Mouse (Mus musculus) brain, embryonic 14.5 days (tissue): ENCODE results near the gene Rtn4r. TPM values are rescaled to one million over a fixed set of nuclear protein-coding genes. Genes with fewer than 3 reads are reported as not detected.

Experiments used
- DNase-seq: peaks from one replicate; pipeline ENCODE4 v3.0.0-alpha.2; 2011; ENCODE audit warnings: low read depth
- CTCF ChIP-seq: fragments of 200-500 bp; IDR thresholded peaks from 2 replicates; pipeline ENCODE4 v1.5.1; 2012; ENCODE audit warnings: inconsistent platforms, mild to moderate bottlenecking, moderate library complexity, borderline replicate concordance; ENCODE audit not compliant: insufficient read depth, insufficient read length; ENCODE audit errors: extremely low read depth
- POLR2A ChIP-seq: fragments of 200-500 bp; IDR thresholded peaks from 2 replicates; pipeline ENCODE4 v1.6.1; 2012; ENCODE audit warnings: mild to moderate bottlenecking, inconsistent platforms, borderline replicate concordance; ENCODE audit not compliant: poor library complexity, insufficient read depth, insufficient read length, severe bottlenecking; ENCODE audit errors: extremely low read depth
- polyA plus RNA-seq: library from polyadenylated mRNA; depleted of rRNA; stranded (reverse); fragments of >200 nt; gene quantifications from 2 replicates; pipeline ENCODE4 v1.2.3, GENCODE M21; 2012

Gene Rtn4r
- polyA plus RNA-seq, 1 experiment, result 50.3 TPM

DNA sequence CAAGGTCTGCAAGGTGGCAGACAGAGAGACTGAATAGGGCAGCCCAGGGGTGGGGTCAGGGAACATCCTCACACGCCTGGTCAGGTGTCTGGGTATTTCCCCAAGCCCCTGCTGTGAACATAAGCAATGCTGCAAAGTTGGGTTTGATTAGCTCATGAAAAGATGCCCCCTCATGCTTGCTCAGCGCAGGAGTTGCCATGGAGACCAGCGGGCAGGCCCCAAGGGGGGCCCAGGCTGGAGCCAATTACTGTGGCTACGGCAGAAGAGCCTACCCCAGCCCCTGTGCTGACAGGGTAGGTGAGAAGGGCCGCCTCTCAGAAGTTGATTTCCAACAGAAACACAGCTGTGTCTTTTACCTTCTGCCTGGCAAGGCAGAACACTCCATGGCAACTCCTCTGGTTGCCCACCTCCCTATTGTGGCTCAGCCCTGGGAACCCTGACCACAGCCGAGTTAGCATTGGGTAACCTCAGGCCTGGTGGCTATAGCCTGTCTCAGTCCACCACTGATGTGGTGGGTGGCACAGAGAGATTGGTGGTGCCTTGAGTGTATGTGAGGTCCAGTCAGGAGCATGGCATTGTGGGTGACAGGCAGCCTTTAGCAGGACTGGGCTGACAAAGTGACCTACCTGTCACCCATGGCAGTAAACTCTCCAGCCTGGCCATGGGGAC, 20.9 kb downstream of the Rtn4r start:
- TF ChIP-seq CTCF (no peak), POLR2A (no peak)
- DNase-seq, result peak; percentile 91

- DNase-seq, result peak; percentile 59
Observed at GRCm38 (mm10) chr16:18149205-18149604, 21.8 kb downstream of the Rtn4r start.

GRCm38 (mm10) chr16:18152189-18152588, 24.7 kb downstream of the Rtn4r start:
- TF ChIP-seq CTCF (no peak), POLR2A (no peak)
- no peak for DNase-seq

More at GRCm38 (mm10) chr16:18149205-18149604, 21.8 kb downstream of the Rtn4r start:
- TF ChIP-seq CTCF (no peak), POLR2A (no peak)

GRCm38 (mm10) chr16:18152769-18153445, 25.5 kb downstream of the Rtn4r start:
- no peak for TF ChIP-seq POLR2A
- TF ChIP-seq CTCF, result no peak
- DNase-seq, result no peak

DNA sequence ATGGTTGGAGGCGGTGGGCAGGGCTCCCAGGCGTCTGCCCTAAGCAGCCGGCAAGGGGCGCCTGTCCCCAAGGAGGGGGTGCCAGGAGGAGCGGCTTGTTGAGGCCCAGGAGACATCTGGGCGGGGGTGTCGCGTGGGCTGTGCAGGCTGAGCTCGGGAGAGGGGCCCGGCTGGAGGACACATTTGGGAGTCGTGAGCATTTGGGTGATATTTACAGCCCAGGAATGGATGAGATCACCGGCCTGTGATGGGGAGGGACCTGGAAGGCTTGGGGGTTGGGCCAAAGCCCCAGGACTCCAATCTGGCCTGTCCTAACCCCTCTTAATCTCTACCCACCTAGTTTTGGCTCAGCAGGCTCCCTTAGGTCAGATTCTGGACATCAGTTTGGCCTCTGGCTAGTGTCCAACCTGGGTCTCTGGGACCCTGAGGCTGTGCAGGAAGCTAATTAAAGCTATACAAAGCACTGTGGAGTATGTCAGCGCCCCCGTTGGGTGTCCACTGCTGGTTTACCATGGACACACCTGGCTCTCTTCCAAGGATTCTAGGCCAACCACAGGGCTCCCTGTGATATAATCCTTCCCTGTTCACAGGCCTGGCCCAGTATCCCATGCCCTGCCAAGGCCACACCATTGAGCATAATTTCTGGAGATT, 27.2 kb downstream of the Rtn4r start:
- peak; percentile 82 for DNase-seq

DNA sequence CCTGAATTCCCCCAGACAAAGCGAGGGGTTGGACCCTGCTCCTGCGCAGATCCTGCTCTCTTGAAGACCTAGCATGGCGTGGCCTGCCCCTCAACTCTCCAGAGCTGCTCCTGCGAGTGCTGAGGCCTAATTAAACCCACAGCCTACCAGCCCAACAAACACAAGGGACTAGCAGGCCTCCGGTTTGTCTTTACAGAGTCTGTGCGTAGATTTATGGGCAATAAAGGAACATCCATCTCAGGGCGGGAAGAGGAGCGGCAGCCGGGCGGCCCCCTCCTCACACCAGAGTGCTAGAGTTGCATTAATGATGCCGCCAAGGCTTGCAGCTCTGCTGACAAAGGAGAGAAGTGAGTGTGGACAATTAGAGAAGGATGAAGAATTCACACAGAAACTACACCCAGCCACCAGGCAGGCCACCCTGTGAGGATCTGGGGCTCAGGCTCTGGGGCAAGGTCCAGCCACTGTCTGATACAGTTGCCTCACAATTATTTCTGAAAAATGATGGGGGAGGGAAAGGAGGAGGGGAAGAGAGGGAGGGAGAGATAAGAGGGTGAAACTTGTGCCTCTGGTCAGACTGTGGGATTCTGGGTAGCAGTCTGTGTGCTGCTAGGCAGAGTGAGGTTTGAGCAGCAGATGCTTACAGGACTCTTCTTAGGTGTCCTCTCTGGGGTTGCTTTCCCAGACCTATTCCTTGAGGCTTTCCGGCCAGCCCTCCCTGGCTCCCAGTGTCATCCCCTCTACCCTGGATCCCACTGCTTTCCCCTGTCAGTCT, 29.3 kb downstream of the Rtn4r start:
- DNase-seq, result peak; percentile 57
- no peak for TF ChIP-seq CTCF
- TF ChIP-seq POLR2A, result no peak

More for the DNA sequence above, 27.2 kb downstream of the Rtn4r start:
- TF ChIP-seq POLR2A, result no peak
- TF ChIP-seq CTCF, result no peak

DNA sequence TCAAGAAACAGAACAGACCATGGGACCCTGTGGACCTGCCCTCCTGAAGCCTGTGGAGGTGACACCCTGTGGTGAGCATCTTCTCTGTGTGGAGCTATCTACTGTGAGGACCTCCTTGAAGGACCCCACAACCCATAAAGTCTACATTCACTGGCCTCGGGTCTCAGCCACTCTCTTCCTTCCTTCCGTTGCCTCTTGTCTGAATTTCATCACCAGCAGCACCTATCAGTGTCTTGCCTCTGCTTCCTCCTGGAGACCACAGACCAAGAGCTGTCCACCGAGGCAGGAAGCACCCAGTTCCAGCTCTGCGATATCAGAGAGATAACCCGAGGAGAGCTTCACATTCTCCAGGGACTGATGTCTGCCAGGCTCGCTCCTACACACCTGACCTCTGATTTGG, 31.8 kb downstream of the Rtn4r start:
- no peak for TF ChIP-seq POLR2A
- TF ChIP-seq CTCF, result no peak
- DNase-seq, result no peak

DNA sequence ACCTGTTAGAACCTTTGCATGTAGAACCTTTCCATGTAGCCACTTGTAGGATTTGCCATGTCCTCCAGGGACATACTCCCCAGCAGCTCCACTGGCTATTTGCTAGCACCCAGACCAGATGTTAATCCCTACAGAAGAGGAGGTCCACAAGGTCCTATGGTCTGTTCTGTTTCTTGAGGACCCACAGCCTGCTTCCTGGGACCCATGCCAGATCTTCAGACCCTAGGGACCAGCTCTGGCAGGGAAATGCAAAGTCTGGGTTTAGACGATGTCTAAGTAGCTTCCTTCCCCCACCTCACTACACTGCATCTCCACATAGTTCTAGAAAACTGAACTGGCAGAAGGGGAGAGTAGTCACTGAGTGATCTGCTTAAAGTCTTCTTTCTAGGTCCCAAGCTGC, 32.3 kb downstream of the Rtn4r start:
- no peak for TF ChIP-seq CTCF
- DNase-seq, result no peak

GRCm38 (mm10) chr16:18160514-18160913, 33.1 kb downstream of the Rtn4r start:
- DNase-seq, result peak; percentile 89
- TF ChIP-seq CTCF (no peak), POLR2A (no peak)

- DNase-seq, result no peak
- TF ChIP-seq CTCF, result no peak
- no peak for TF ChIP-seq POLR2A
Observed at GRCm38 (mm10) chr16:18161190-18161589, 33.7 kb downstream of the Rtn4r start.

DNA sequence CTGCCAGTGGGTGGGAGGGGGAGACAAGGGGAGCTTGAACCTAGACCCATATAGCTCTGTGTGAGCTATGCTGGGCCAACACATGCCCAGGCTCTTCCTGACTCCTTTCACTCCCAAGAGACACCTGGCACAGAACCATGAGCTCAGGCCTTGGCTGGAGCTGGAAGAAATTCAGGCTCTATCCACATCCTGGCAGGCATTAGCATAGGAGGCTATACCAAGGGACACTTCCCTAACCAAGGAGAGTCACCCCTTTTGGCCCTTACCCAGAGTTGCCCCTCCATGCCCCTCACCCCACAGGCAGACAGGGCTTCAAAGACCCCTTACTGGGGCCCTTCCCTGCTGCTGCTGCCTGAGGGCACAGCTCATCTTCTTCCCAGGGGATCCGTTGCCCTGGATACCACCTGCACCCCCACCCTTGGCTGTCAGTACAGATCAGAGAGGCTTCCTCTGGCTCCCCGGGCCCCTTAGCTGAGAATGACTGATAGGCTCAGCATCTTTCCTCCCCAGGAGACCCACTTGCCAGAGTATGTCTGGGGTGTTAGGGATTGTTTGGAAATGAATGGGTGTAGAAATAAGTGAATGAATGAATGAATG, 37.3 kb downstream of the Rtn4r start:
- no peak for DNase-seq
- no peak for TF ChIP-seq CTCF
